Mouse (Mus musculus) stomach, postnatal 0 days (tissue): ENCODE data around the gene Fbxo4.

Experiments
- CTCF ChIP-seq: IDR thresholded peaks from 2 replicates; pipeline ENCODE4 v1.5.1; 2016; ENCODE audit warnings: antibody characterized with exemption, low read depth, mild to moderate bottlenecking, moderate library complexity
- EP300 ChIP-seq: optimal IDR thresholded peaks from 2 replicates; pipeline ENCODE3; 2016; ENCODE audit warnings: antibody characterized with exemption

DNA sequence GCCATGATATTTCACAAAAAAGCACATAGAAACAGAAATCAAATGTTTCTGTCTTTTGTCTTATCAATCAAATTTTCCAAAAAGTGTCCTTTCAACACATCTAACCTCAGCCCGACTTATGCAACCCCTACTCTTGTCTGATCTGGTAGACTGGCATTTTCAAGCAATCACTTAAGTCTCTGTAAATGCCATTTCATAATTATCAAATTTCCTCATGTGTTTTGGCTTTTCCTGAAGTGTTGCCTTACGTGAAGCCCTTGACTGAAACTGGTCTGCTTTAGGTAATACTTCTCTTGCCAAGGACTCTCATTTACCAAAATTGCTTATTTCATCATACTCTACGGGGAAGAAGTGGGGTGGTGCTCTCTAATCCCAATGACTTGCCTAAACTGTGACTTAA lies 6.1 kb downstream of the Fbxo4 start:
- no peak for TF ChIP-seq CTCF
- TF ChIP-seq EP300 = no peak
